Mouse (Mus musculus): ENCODE results near the gene Myo1d.
"Not testable (repeated sequence)": the region's sequence is repeated elsewhere in the genome, so short reads cannot be mapped to it uniquely, and the experiment has no call there.

Gene Myo1d

GRCm38 (mm10) chr11:80477341-80478199 is 302.3 kb downstream of the Myo1d start:
- peak; percentile 43 for DNase-seq

- DNase-seq = peak; percentile 93
Observed at GRCm38 (mm10) chr11:80476222-80477189, 303.3 kb downstream of the Myo1d start, which contains the start of gene Cdk5r1. Gene Cdk5r1, plus strand, starts transcription at chr11:80477023.

GRCm38 (mm10) chr11:80475544-80475943 is 304.3 kb downstream of the Myo1d start:
- DNase-seq = no peak

- DNase-seq = no peak
Observed at GRCm38 (mm10) chr11:80474846-80475245, 305.0 kb downstream of the Myo1d start.

- no peak for DNase-seq
Observed at GRCm38 (mm10) chr11:80474175-80474691, 305.6 kb downstream of the Myo1d start.

GRCm38 (mm10) chr11:80471836-80472605 is 307.8 kb downstream of the Myo1d start:
- DNase-seq = no peak

- DNase-seq = not testable (repeated sequence)
Observed at GRCm38 (mm10) chr11:80463605-80464130, 316.2 kb downstream of the Myo1d start.

GRCm38 (mm10) chr11:80453198-80453597 is 326.6 kb downstream of the Myo1d start:
- DNase-seq = no peak

GRCm38 (mm10) chr11:80452242-80452641 is 327.6 kb downstream of the Myo1d start:
- no peak for DNase-seq

GRCm38 (mm10) chr11:80449859-80450258 is 330.0 kb downstream of the Myo1d start:
- no peak for DNase-seq

GRCm38 (mm10) chr11:80446916-80447315 is 332.9 kb downstream of the Myo1d start:
- DNase-seq = no peak

Measured in kidney, postnatal 10 days (tissue).